Mouse (Mus musculus): ENCODE results near the gene Actb.

GRCm38 (mm10) chr5:142877337-142878280 lies 28.9 kb downstream of the Actb start:
- TF ChIP-seq CTCF (IDR thresholded peaks at IDR 0.05) (peak; percentile 98), EP300 (IDR thresholded peaks at IDR 0.05) (no peak)

All from lung, postnatal 0 days (tissue).